Mouse (Mus musculus) hindbrain, embryonic 16.5 days (tissue): ENCODE measurements around the gene Calhm5. TPM values are rescaled to one million over a fixed set of nuclear protein-coding genes. Genes with fewer than 3 reads are reported as not detected.

ENCODE experiments used
- ATAC-seq: fragments of 200-750 bp; cut with Nextera tagmentation; 2 replicates; pipeline ENCODE4 v1.8.0; 2017; ENCODE audit warnings: moderate TSS enrichment, moderate library complexity
- H3K27ac ChIP-seq: fragments of 300-500 bp; sonication (generic); 2 replicates; pipeline ENCODE4 v1.5.1; 2014; ENCODE audit warnings: low read depth, mild to moderate bottlenecking, control low read depth, low read length, moderate library complexity
- H3K27me3 ChIP-seq: fragments of 300-500 bp; sonication (generic); replicated peaks from 2 replicates; pipeline ENCODE4 v1.6.1; 2014; ENCODE audit warnings: low read length; ENCODE audit not compliant: control insufficient read depth, insufficient read depth
- H3K36me3 ChIP-seq: fragments of 300-500 bp; sonication (generic); 2 replicates; pipeline ENCODE4 v1.6.1; 2014; ENCODE audit warnings: mild to moderate bottlenecking, low read length, moderate library complexity, mixed read lengths; ENCODE audit not compliant: control insufficient read depth, insufficient read depth
- H3K4me1 ChIP-seq: fragments of 300-500 bp; sonication (generic); 2 replicates; pipeline ENCODE4 v1.6.1; 2014; ENCODE audit warnings: low read depth, low read length; ENCODE audit not compliant: control insufficient read depth, insufficient read depth
- H3K4me2 ChIP-seq: fragments of 300-500 bp; sonication (generic); 2 replicates; pipeline ENCODE4 v1.6.1; 2014; ENCODE audit warnings: mild to moderate bottlenecking, low read length, control low read depth, moderate library complexity
- H3K4me3 ChIP-seq: fragments of 300-500 bp; sonication (generic); 2 replicates; pipeline ENCODE4 v1.5.1; 2014; ENCODE audit warnings: mild to moderate bottlenecking, low read length, control low read depth, moderate library complexity
- H3K9ac ChIP-seq: fragments of 300-500 bp; sonication (generic); 2 replicates; pipeline ENCODE4 v1.6.1; 2014; ENCODE audit warnings: low read depth, mild to moderate bottlenecking, control low read depth, low read length, moderate library complexity
- H3K9me3 ChIP-seq: fragments of 300-500 bp; sonication (generic); 2 replicates; pipeline ENCODE4 v1.6.1; 2014; ENCODE audit warnings: mild to moderate bottlenecking, low read length, moderate library complexity; ENCODE audit not compliant: control insufficient read depth
- WGBS: fragments of 180-500 bp; shearing (Covaris S2); extraction: QIAGEN DNeasy Blood & Tissue Kit; methylation state at CpG from one replicate; pipeline ENCODE4 v1.1.7; 2014; 5-methylcytosine and 5-hydroxymethylcytosine counted together
- polyA plus RNA-seq: library from polyadenylated mRNA; unstranded; fragments of >200 nt; fragmentation: Nextera tagmentation; extraction: Ambion mirVana; gene quantifications from 2 replicates; pipeline ENCODE4 v1.2.1, GENCODE M21; 2015

Gene Calhm5
- polyA plus RNA-seq, 1 experiment from 2014 or later = 1.0 TPM

GRCm38 (mm10) chr10:34088515-34088914 lies 7.8 kb downstream of the Calhm5 start:
- no peak overlapping the region for H3K9ac ChIP-seq
- no peak for ATAC-seq
- no peak overlapping the region for H3K27ac ChIP-seq
- H3K4me3 ChIP-seq = no peak overlapping the region
- H3K36me3 ChIP-seq = no peaks in the 10 kb centered on the region
- no peaks in the 10 kb centered on the region for H3K4me1 ChIP-seq
- no peaks in the 10 kb centered on the region for H3K27me3 ChIP-seq
- H3K9me3 ChIP-seq = no peaks in the 10 kb centered on the region
- no peak overlapping the region for H3K4me2 ChIP-seq
- WGBS = 91% methylated on average over 2 of the region's 2 CpGs

DNA sequence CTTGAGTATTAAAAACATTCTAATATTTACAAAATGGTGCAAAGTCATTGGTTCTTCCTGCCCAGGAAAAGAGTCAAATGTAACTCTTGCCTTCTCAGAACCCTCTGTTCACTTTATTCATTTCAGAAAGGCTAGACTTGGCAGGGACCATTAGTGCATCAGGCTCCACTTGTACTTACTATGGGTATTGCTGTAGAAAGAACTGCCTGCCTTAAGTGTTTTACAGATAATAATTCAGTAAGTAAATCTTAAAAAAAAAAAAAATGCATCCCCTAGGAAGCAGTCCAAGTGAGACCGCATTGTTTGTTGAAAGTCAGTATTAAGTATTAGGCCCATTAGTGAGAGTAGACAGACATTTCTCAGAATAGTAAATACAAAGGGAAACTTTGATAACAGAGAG lies 9.8 kb downstream of the Calhm5 start:
- no peak overlapping the region for H3K27ac ChIP-seq
- no peaks in the 10 kb centered on the region for H3K36me3 ChIP-seq
- no peak overlapping the region for H3K4me2 ChIP-seq
- H3K9me3 ChIP-seq = no peaks in the 10 kb centered on the region
- no peaks in the 10 kb centered on the region for H3K4me1 ChIP-seq
- no peak overlapping the region for H3K9ac ChIP-seq
- H3K27me3 ChIP-seq = no peaks in the 10 kb centered on the region
- no peak for ATAC-seq
- H3K4me3 ChIP-seq = no peak overlapping the region
- 97% methylated on average over 1 of the region's 1 CpGs for WGBS

- 82% methylated on average over 5 of the region's 5 CpGs for WGBS
- ATAC-seq = no peak
- no peak overlapping the region for H3K4me3 ChIP-seq
Measured at GRCm38 (mm10) chr10:34074522-34075200, 21.7 kb downstream of the Calhm5 start.

DNA sequence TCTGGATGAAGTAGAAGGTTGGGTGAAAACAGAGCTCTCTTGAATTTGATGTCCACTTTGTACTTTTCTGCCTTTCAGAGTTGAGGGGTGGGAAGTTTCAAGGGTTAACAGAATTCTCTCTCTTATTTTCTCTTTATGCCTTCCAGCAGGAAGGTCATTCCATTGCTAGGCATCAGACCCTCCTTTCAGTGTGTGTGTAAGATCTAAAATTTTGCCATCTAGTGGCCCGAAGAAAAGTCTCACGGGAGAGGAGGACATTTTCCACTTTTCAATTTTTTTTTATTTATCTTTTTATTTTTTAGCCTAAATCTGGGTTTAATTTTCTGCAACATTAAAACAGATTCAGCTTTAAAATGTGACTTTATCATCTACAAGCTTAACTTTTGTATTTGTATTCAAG lies 24.7 kb downstream of the Calhm5 start:
- no peaks in the 10 kb centered on the region for H3K27me3 ChIP-seq
- H3K4me1 ChIP-seq = no peaks in the 10 kb centered on the region
- no peak overlapping the region for H3K4me2 ChIP-seq
- H3K27ac ChIP-seq = no peak overlapping the region
- no peaks in the 10 kb centered on the region for H3K9me3 ChIP-seq
- no peak overlapping the region for H3K4me3 ChIP-seq
- ATAC-seq = no peak
- 72% methylated on average over 2 of the region's 2 CpGs for WGBS
- H3K9ac ChIP-seq = no peak overlapping the region
- no peaks in the 10 kb centered on the region for H3K36me3 ChIP-seq

More at GRCm38 (mm10) chr10:34074522-34075200, 21.7 kb downstream of the Calhm5 start:
- Histone ChIP-seq H3K9ac (no peak overlapping the region), H3K27ac (no peak overlapping the region), H3K9me3 (no peaks in the 10 kb centered on the region), H3K4me1 (no peaks in the 10 kb centered on the region), H3K27me3 (no peaks in the 10 kb centered on the region), H3K36me3 (no peaks in the 10 kb centered on the region), H3K4me2 (no peak overlapping the region)

DNA sequence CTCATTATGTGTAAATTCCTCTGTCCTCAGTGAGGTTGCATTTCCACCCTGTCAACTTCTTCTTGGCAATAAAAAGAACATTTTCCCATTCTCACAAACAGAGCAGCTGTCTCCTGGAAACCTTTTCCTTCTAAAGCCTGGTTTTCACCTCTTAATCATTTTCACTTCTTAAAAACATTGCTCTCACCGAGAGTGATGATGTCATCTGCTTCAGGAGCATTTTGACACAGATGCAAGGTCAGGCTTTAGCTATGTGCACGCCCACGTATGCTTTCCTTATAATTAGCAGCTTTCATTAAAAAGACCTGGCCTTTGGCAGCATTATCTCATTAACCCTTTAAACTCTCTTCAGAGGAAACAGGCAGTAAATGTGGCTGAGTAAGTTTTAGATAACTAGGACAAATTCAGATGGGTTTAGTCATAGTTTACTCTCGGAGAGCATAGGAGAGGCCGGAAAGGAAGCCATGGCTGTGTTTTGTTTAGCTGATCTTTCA lies 25.3 kb downstream of the Calhm5 start:
- 58% methylated on average over 5 of the region's 5 CpGs for WGBS
- no peak for ATAC-seq
- Histone ChIP-seq H3K4me3 (no peak overlapping the region), H3K27me3 (no peaks in the 10 kb centered on the region), H3K36me3 (no peaks in the 10 kb centered on the region), H3K9me3 (no peaks in the 10 kb centered on the region), H3K4me1 (no peaks in the 10 kb centered on the region), H3K27ac (no peak overlapping the region), H3K4me2 (no peak overlapping the region), H3K9ac (no peak overlapping the region)

DNA sequence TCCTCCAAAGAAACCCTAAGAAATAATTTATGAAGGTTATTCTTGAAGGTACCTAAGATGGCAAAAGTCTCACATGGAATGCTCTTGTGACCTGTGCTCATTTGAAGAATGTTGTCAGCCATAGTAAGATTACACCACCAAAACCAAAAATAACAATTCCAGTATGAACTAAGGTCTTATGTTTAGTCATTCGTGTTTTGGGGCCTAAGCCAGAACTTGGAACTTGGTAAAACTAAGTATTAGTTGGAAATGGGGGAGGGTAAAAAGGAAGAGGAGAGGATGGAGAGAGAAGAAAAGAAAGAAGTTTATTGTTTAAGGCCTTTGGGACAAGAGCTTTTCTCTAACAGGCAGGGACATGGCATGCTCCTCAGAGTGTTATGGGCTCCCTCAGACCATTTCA lies 26.7 kb downstream of the Calhm5 start:
- no peak overlapping the region for H3K27ac ChIP-seq
- no peaks in the 10 kb centered on the region for H3K4me1 ChIP-seq
- no peak overlapping the region for H3K4me3 ChIP-seq
- WGBS = 63% methylated on average over 1 of the region's 1 CpGs
- no peak overlapping the region for H3K9ac ChIP-seq
- no peak for ATAC-seq
- H3K36me3 ChIP-seq = no peaks in the 10 kb centered on the region
- H3K27me3 ChIP-seq = no peaks in the 10 kb centered on the region
- H3K4me2 ChIP-seq = no peak overlapping the region
- no peaks in the 10 kb centered on the region for H3K9me3 ChIP-seq

DNA sequence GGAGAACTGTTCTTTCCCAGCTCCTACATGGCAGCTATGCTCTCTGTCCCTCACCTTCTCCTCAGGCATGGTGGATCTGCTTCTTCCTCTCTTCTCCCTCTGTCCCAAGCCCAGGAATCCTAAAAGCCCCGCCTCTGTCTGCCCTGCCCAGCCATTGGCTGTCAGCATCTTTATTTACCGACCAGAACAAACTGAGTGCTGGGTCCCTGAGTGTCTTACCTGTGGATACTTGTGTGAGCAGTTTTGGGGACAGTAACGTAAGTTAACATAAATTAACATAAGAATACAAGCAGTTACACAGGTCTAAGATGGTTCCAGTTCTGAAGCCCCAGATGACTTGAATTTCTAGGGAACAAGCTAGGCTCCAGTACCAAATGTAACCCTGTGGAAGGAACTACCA lies 29.7 kb downstream of the Calhm5 start:
- Histone ChIP-seq H3K36me3 (no peaks in the 10 kb centered on the region), H3K9me3 (no peaks in the 10 kb centered on the region), H3K4me1 (no peaks in the 10 kb centered on the region), H3K27ac (no peak overlapping the region), H3K4me3 (no peak overlapping the region), H3K4me2 (no peak overlapping the region), H3K27me3 (no peaks in the 10 kb centered on the region), H3K9ac (no peak overlapping the region)
- ATAC-seq = no peak
- WGBS = 68% methylated on average over 3 of the region's 3 CpGs

DNA sequence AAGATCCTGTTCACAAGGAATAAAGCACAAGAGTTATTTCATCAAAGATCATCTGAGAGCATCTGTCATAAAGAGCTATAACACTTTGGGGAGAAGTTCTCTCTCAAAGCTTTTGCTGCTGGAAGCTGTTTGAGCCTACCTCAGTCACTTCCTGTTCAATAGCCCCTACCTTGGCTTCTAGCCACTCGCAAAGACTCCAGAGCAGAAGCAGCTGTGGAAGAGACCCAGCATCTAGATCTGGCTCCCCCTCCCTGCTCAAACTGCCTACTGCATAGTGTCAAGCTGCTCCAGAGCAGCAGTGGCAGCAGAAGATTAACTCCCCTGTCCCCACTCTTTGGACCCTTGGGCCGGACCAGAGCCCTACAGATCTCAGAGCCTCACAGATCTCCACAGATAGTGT lies 42.3 kb downstream of the Calhm5 start:
- Histone ChIP-seq H3K9me3 (no peaks in the 10 kb centered on the region), H3K4me1 (no peaks in the 10 kb centered on the region), H3K36me3 (no peaks in the 10 kb centered on the region), H3K4me3 (no peak overlapping the region), H3K9ac (no peak overlapping the region), H3K27ac (no peak overlapping the region), H3K4me2 (no peak overlapping the region), H3K27me3 (no peaks in the 10 kb centered on the region)
- ATAC-seq = no peak
- 98% methylated on average over 2 of the region's 2 CpGs for WGBS

GRCm38 (mm10) chr10:34044210-34044609 lies 52.1 kb downstream of the Calhm5 start, which contains the start of gene Calhm4:
Gene Calhm4, minus strand, starts transcription at chr10:34044310.
- no peak for ATAC-seq
- 86% methylated on average over 5 of the region's 5 CpGs for WGBS
- Histone ChIP-seq H3K9ac (no peak within 1 kb of the TSS), H3K27me3 (no peaks in the 10 kb centered on the region), H3K4me1 (no peaks in the 10 kb centered on the region), H3K9me3 (no peaks in the 10 kb centered on the region), H3K27ac (no peak within 1 kb of the TSS), H3K4me2 (no peak within 1 kb of the TSS), H3K4me3 (no peak within 1 kb of the TSS), H3K36me3 (no peaks in the 10 kb centered on the region)
